Mouse (Mus musculus) neutrophil, adult 5-6 weeks (primary cell): Measurements from ENCODE around the gene Trib2. TPM values are rescaled to one million over a fixed set of nuclear protein-coding genes. Genes with fewer than 3 reads are reported as not detected.
A peak's percentile ranks its signal among the peaks of the same experiment; 100 is the strongest.

Experiments used
- ATAC-seq: fragments of 151-379, 151-347 bp; 2 replicates; pipeline ENCODE4 v1.8.0; 2017; ENCODE audit warnings: mild to moderate bottlenecking, moderate TSS enrichment; ENCODE audit not compliant: insufficient number of reproducible peaks, poor library complexity, low FRiP score, severe bottlenecking; ENCODE audit errors: extremely low read depth
- total RNA-seq: library from RNA; stranded (forward); fragments of 200-1000 nt; gene quantifications from 2 replicates; pipeline ENCODE4 v1.2.3, GENCODE M21; 2017

Trib2 gene
- 34.3 and 39.2 TPM in 2 replicates for total RNA-seq

GRCm38 (mm10) chr12:15816740-15817178 is at the start of gene Trib2:
Trib2 (minus strand) TSS chr12:15816922.
- ATAC-seq, result peak; percentile 74

- no peak for ATAC-seq
Measured at GRCm38 (mm10) chr12:15858005-15858404, 41.3 kb upstream of the Trib2 start.

DNA sequence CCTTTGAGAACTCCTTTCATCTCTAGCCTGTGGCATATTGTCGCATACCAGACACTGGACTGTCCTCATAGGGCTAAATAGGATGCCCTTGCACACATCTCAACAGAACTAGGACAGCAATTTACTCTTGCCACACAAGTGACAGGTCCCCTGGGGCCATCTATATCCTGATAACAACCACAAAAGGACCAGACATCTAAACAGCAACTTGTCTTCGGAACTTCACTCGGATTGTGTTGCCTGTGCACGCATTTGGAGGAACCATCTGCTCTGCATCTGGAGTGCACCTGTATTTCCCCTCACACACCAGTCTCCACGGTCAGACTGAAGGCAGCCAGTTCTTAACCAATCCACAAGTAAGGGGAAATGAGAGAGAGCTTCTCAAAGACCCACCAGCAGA is 39.2 kb upstream of the Trib2 start:
- no peak for ATAC-seq

GRCm38 (mm10) chr12:15852781-15853180 is 36.1 kb upstream of the Trib2 start:
- ATAC-seq, result no peak

DNA sequence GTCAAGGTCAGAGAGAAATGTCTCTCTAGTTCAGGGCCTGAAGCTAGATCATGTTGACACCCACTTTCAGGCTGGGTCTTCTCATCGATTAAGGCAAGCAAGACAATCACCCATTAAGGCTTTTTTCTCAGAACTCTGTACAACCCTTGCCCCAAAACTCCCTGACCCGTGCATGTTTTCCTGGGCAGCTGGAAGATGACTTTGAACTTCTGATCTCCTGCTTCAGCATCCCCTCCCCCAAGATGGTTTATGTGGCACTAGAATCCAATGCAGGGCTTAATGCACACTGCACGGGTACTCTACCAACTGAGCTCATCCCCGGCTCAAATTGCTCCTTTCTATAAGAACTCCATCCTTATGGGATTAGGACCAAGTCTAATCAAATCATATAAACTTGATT is 35.3 kb upstream of the Trib2 start:
- no peak for ATAC-seq

- ATAC-seq, result no peak
Measured at GRCm38 (mm10) chr12:15850441-15850895, 33.7 kb upstream of the Trib2 start.

DNA sequence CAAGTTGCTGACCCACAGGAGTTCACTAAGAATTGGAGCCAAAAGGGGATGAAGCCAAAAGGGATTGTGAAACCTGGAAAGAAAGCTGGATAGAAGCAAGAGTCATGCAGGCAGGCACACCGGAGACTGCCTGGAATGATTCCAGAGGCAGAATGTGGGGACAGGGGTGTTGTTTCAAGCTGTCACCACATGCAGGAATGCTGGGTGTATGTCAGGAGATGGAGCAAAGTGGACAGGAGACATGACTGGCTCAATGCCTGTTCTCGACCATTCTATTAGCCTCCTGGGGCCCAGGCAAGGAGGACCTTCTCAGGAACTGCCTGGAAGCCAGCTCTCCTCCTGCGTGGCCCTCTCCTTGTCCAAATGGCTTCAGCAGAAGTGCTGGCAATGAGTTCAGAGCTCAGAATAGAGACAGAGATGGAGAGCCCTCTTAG is 33.2 kb upstream of the Trib2 start:
- ATAC-seq, result no peak

DNA sequence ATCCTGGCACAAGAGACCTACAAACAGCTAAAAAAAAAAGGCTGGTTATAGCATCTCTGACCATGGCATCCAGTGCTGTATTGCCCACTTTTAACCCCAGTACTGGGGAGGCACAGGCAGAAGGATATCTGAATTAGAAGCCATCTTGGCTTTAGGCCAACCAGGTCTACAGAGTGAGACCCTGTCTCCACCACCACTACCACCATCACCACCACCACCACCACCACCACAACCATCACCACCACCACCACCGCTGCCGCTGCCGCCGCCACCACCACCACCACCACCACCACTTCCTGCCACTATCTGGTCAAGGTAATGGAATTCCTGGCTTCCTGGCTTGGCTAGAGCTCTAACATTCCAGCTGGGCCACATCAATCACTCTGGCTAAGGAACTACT is 31.7 kb upstream of the Trib2 start:
- ATAC-seq, result no peak

- no peak for ATAC-seq
Measured at GRCm38 (mm10) chr12:15844701-15845100, 28.0 kb upstream of the Trib2 start.

DNA sequence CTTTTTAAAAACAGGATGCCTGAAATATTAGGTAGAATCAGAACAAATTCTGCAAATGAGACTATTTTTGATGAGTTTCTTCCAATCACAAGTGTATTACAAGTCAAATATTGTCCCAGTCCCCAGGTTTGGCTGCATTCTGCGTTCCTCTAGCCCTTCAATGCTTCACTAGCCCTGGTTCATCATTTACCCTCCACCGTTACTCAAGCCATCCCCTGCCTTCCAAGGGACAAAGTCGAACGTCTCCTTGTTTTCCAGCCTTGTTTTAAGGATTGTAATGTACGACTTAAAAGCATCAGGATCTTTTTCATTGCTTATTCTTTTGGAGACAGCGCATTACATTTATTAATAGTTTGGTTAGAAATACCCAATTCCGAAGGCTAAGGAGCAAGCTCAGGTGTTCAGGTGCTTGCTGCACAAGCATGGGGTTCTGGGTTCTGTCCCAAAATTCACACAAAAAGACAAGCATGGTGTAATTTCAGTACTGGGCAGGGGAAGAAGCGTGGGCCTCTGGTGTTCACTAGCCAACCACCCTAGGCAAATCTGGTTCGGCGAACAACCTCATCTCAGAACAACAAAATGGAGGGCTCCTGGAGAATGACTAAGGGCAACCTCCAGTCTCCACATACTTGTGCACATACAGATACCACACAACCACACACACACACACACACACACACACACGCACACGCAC is 24.3 kb upstream of the Trib2 start:
- ATAC-seq, result no peak

- no peak for ATAC-seq
Measured at GRCm38 (mm10) chr12:15838201-15838600, 21.5 kb upstream of the Trib2 start.

GRCm38 (mm10) chr12:15837566-15837965 is 20.8 kb upstream of the Trib2 start:
- no peak for ATAC-seq

DNA sequence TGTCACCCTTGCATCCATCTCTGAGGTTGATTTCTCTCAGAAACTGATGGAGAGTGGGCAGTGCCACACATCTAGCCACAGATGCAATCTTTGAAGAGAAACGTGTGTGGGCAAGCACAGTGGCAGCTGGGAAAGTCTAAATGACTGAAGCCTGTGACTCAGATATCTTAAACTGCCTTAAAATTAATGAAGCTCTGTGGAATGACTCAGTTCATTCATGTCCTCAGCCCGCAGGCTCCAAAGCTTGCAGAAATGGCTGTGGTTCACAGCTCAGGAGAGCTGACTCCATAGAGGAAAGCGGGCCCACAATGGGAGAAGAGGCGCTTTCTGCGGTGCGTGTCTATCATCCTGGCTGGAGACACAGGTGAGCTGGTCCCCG is 15.9 kb upstream of the Trib2 start:
- ATAC-seq, result no peak

DNA sequence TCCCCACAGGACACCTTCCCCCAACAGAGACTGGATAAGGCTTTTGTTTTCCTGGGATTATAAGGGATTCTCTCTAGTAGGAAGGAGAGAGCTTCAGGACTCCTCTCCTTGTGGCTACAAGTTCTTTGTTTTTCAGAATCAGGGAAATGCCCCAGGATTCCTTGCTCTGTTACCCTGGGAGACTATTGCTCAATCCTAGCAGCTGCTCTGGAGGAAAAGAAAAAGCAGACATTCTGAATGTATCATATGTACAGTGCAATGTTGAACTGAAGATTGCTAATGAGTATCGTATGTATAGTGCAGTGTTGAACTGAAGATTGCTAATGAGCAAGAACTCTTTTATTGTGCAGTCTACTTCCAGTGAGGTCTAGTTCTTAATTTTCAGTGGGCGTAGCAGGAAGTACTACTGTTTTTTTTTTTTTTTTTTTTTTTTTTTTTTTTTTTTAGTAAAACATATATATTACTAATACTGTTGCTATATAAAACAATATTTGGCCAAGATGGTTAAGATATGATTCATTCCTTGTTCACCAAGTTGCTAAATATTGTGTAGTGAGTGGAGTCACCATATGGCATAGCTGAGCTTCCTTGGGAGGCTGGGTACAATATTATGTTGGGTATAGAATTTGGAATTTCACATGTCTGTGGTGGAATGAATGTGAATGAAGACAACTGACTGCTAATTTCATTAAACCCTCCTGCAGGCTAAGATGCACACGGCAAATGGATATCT is 15.4 kb upstream of the Trib2 start:
- no peak for ATAC-seq

- no peak for ATAC-seq
Measured at GRCm38 (mm10) chr12:15830750-15831149, 14.0 kb upstream of the Trib2 start.

- no peak for ATAC-seq
Measured at GRCm38 (mm10) chr12:15828815-15829398, 12.2 kb upstream of the Trib2 start.

DNA sequence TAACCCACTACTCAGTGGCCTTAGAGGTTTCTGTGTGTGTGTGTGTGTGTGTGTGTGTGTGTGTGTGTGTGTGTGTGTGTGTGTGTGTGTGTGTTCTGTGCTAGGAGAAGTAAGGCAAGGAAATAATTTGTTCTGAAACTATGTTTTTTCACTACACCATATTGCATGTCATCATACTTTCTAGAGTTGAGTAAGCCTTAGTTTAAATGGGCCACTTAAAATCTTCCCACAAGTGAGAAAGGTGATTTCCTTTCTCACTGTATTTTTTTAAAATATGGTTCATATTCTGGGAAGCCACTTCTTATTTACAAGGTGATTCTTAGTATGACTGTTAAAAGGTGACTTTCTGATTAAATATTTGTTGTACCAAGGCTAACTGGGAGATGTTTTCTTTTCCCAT is 4.3 kb upstream of the Trib2 start:
- no peak for ATAC-seq

- ATAC-seq, result no peak
Measured at GRCm38 (mm10) chr12:15817365-15817764, 643 bp upstream of the Trib2 start.

- no peak for ATAC-seq
Measured at GRCm38 (mm10) chr12:15816254-15816605, 492 bp downstream of the Trib2 start.

GRCm38 (mm10) chr12:15815576-15816253 is 1.0 kb downstream of the Trib2 start:
- peak; percentile 32 for ATAC-seq
